Mouse (Mus musculus): Measurements from ENCODE around the gene Glb1l.

The Glb1l gene

GRCm38 (mm10) chr1:75192452-75192851 is 18.2 kb downstream of the Glb1l start:
- ATAC-seq (ENCODE audit: low TSS enrichment), result peak; percentile 58

- ATAC-seq (ENCODE audit: low TSS enrichment), result peak; percentile 98
Observed at GRCm38 (mm10) chr1:75191622-75192402, 18.8 kb downstream of the Glb1l start, which contains the start of the genes Ankzf1 and Atg9a. TSS of gene Ankzf1 (plus strand) at chr1:75192151. TSS of gene Atg9a (minus strand) at chr1:75192196.

GRCm38 (mm10) chr1:75191258-75191621 is 19.4 kb downstream of the Glb1l start:
- ATAC-seq (ENCODE audit: low TSS enrichment), result peak; percentile 5; the same call in 1 of the 2 replicates

GRCm38 (mm10) chr1:75190577-75190976 is 20.0 kb downstream of the Glb1l start:
- ATAC-seq (ENCODE audit: low TSS enrichment), result no peak

GRCm38 (mm10) chr1:75187914-75188483 is 22.6 kb downstream of the Glb1l start:
- no peak for ATAC-seq (ENCODE audit: low TSS enrichment)

GRCm38 (mm10) chr1:75187126-75187525 is 23.5 kb downstream of the Glb1l start:
- no peak for ATAC-seq (ENCODE audit: low TSS enrichment)

- no peak for ATAC-seq (ENCODE audit: low TSS enrichment)
Observed at GRCm38 (mm10) chr1:75185495-75185894, 25.1 kb downstream of the Glb1l start.

- no peak for ATAC-seq (ENCODE audit: low TSS enrichment)
Observed at GRCm38 (mm10) chr1:75182160-75182559, 28.5 kb downstream of the Glb1l start.

GRCm38 (mm10) chr1:75181377-75181870 is 29.2 kb downstream of the Glb1l start:
- no peak for ATAC-seq (ENCODE audit: low TSS enrichment)

GRCm38 (mm10) chr1:75180741-75181140 is 29.9 kb downstream of the Glb1l start:
- no peak for ATAC-seq (ENCODE audit: low TSS enrichment)

- peak; percentile 92 for ATAC-seq (ENCODE audit: low TSS enrichment)
Observed at GRCm38 (mm10) chr1:75180105-75180590, 30.5 kb downstream of the Glb1l start, which contains the start of gene Abcb6. TSS of gene Abcb6 (minus strand) at chr1:75180392.

- ATAC-seq (ENCODE audit: low TSS enrichment), result peak; percentile 13; the same call in 1 of the 2 replicates
Observed at GRCm38 (mm10) chr1:75179334-75180104, 31.1 kb downstream of the Glb1l start.

- ATAC-seq (ENCODE audit: low TSS enrichment), result peak; percentile 94
Observed at GRCm38 (mm10) chr1:75168472-75169464, 41.8 kb downstream of the Glb1l start, which contains the start of gene Zfand2b. TSS of gene Zfand2b (plus strand) at chr1:75168646.

GRCm38 (mm10) chr1:75168093-75168471 is 42.5 kb downstream of the Glb1l start:
- ATAC-seq (ENCODE audit: low TSS enrichment), result peak; percentile 22; the same call in 1 of the 2 replicates

GRCm38 (mm10) chr1:75160256-75160617 is 50.4 kb downstream of the Glb1l start:
- ATAC-seq (ENCODE audit: low TSS enrichment), result no peak

GRCm38 (mm10) chr1:75159540-75160255 is 50.9 kb downstream of the Glb1l start:
- ATAC-seq (ENCODE audit: low TSS enrichment), result no peak

GRCm38 (mm10) chr1:75158990-75159389 is 51.6 kb downstream of the Glb1l start:
- no peak for ATAC-seq (ENCODE audit: low TSS enrichment)

- ATAC-seq (ENCODE audit: low TSS enrichment), result no peak
Observed at GRCm38 (mm10) chr1:75155837-75156236, 54.8 kb downstream of the Glb1l start.

- ATAC-seq (ENCODE audit: low TSS enrichment), result no peak
Observed at GRCm38 (mm10) chr1:75148727-75149126, 61.9 kb downstream of the Glb1l start.

Data from frontal cortex, adult (tissue).